Mouse (Mus musculus) heart, embryonic 11.5 days (tissue): ENCODE measurements around the gene Acer3. TPM values are rescaled to one million over a fixed set of nuclear protein-coding genes. Genes with fewer than 3 reads are reported as not detected.

Experiments used
- ATAC-seq: fragments of 200-750 bp; cut with Nextera tagmentation; replicated peaks from 2 replicates; pipeline ENCODE4 v1.8.0; 2017; ENCODE audit warnings: moderate library complexity; ENCODE audit not compliant: insufficient number of reproducible peaks, low FRiP score, low TSS enrichment
- H3K27ac ChIP-seq: fragments of 300-500 bp; sonication (generic); 2 replicates; pipeline ENCODE4 v1.5.1; 2014; ENCODE audit warnings: mild to moderate bottlenecking, low read depth, low read length
- H3K27me3 ChIP-seq: fragments of 300-500 bp; sonication (generic); 2 replicates; pipeline ENCODE4 v1.6.1; 2014; ENCODE audit warnings: mild to moderate bottlenecking, low read length, mixed read lengths; ENCODE audit not compliant: control insufficient read depth, insufficient read depth
- H3K36me3 ChIP-seq: fragments of 300-500 bp; sonication (generic); 2 replicates; pipeline ENCODE4 v1.6.1; 2014; ENCODE audit warnings: mild to moderate bottlenecking, low read length, moderate library complexity, mixed read lengths; ENCODE audit not compliant: control insufficient read depth, insufficient read depth
- H3K4me1 ChIP-seq: fragments of 300-500 bp; sonication (generic); 2 replicates; pipeline ENCODE4 v1.6.1; 2014; ENCODE audit warnings: low read length; ENCODE audit not compliant: control insufficient read depth, insufficient read depth
- H3K4me2 ChIP-seq: fragments of 300-500 bp; sonication (generic); 2 replicates; pipeline ENCODE4 v1.6.1; 2014; ENCODE audit warnings: mild to moderate bottlenecking, moderate library complexity
- H3K4me3 ChIP-seq: fragments of 300-500 bp; sonication (generic); 2 replicates; pipeline ENCODE4 v1.5.1; 2014; ENCODE audit warnings: low read depth, low read length
- H3K9ac ChIP-seq: fragments of 300-500 bp; sonication (generic); 2 replicates; pipeline ENCODE4 v1.6.1; 2014; ENCODE audit warnings: mild to moderate bottlenecking, low read depth, low read length, moderate library complexity
- H3K9me3 ChIP-seq: fragments of 300-500 bp; sonication (generic); replicated peaks from 2 replicates; pipeline ENCODE4 v1.6.1; 2016; ENCODE audit warnings: low read length; ENCODE audit not compliant: control insufficient read depth
- WGBS: fragments of 180-500 bp; shearing (Covaris S2); extraction: QIAGEN DNeasy Blood & Tissue Kit; methylation state at CpG from one replicate; pipeline ENCODE4 v1.1.7; 2014; ENCODE audit not compliant: insufficient replicate concordance; 5-methylcytosine and 5-hydroxymethylcytosine counted together
- polyA plus RNA-seq: library from polyadenylated mRNA; unstranded; fragments of >200 nt; fragmentation: Nextera tagmentation; extraction: Ambion mirVana; gene quantifications from 2 replicates; pipeline ENCODE4 v1.2.1, GENCODE M21; 2014

Acer3 gene
- polyA plus RNA-seq, 1 experiment from 2014 or later, result 23.8 TPM

DNA sequence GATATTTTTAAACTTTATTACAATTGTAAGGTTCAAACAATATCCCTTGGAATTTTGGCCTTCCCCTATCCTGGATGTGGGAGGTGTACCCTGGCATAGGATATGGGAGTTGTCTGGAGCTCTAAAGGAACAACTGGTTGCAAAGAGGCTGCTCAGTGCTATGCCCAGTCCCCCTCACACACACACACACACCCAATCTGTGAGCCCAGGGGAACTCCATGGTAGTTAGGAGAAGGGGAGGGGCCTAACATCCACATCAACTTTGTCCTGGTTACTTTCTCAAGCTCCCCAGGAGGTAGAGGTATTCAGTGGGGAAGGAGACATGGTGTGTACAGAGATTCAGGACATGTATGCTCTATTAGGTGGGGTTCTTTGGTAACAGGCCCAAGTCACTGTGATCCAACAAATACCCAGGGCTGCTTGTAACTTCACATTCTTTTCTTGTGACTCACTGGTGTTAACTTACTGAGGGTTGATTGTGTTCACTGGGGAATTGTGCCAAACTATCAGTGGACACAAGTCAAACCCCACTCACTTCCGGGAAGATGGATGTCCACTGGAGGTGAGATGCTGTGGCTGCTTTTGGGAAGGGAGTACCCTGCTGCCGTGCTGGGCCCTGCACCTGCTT, 9.5 kb upstream of the Acer3 start:
- Histone ChIP-seq H3K36me3 (no peaks in the 10 kb centered on the region), H3K4me3 (no peak overlapping the region), H3K4me1 (peaks cover 23% of the 10 kb centered on the region), H3K9ac (peak overlapping the region; percentile 22; the same call in 1 of the 2 replicates), H3K9me3 (no peaks in the 10 kb centered on the region), H3K27me3 (no peaks in the 10 kb centered on the region), H3K4me2 (no peak overlapping the region), H3K27ac (peak overlapping the region; percentile 69)
- WGBS, result 56% methylated on average over 2 of the region's 2 CpGs
- ATAC-seq, result peak; percentile 55

DNA sequence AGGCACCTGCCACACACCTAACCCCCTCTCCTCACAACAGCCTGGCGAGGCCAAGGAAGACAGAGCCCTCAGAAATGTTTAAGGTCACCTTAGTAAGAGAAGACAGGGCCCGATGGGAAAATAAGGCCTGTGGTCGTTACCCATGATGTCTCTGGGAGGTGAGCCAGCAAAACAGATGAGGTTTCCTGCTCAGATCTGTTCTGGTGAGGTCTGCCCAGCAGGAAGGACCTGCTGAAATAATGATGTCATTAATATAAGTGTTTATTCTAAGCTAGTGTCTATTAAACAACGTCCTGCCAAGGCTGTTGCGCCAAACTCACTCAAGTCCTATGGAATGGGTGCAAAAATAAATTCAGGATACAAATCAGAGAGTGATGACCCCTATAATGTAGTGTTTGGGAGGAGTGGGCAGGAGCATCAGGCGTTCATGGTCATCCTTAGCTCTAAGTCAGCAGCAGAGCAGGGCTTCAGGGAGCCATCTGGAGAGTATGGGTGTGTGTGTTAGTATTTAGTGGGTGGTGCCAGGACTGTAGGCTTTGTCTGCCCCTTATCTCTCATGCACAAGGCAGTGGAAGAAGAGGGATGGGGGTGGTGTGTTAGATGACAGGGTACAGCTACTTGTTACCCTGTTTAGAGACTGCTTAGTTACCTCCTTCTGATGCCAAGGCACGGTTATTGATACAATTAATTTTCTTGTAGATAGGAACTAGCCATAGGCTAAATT, 8.8 kb upstream of the Acer3 start:
- ATAC-seq, result peak; percentile 89
- no peaks in the 10 kb centered on the region for H3K27me3 ChIP-seq
- H3K4me2 ChIP-seq, result no peak overlapping the region
- no peak overlapping the region for H3K4me3 ChIP-seq
- peaks cover 23% of the 10 kb centered on the region for H3K4me1 ChIP-seq
- WGBS, result 71% methylated on average over 7 of the region's 7 CpGs
- peak overlapping the region; percentile 22; the same call in 1 of the 2 replicates for H3K9ac ChIP-seq
- no peaks in the 10 kb centered on the region for H3K9me3 ChIP-seq
- H3K36me3 ChIP-seq, result no peaks in the 10 kb centered on the region
- H3K27ac ChIP-seq, result peak overlapping the region; percentile 69

DNA sequence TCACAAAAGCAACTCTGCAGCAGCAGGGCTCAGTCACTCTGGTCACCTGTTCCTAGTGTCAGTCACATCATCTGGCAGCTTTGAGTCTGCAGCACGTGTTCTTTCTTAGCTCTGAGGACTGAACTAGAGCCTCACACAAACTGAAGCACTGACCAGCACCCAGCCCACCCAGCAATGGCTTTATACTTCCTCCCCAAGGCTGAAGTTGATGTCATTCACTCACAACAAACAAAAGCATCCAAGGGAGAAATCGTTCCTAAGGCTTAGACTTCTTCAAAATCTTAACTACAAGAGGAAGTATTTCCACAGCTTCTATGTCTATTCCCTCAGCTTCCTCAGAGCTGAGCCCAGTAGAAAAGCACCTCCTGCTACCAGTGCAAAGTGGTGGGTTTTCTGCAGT, 7.3 kb upstream of the Acer3 start:
- H3K36me3 ChIP-seq, result no peaks in the 10 kb centered on the region
- WGBS, result 53% methylated on average over 2 of the region's 2 CpGs
- no peak for ATAC-seq
- H3K9ac ChIP-seq, result no peak overlapping the region
- H3K4me3 ChIP-seq, result no peak overlapping the region
- H3K27ac ChIP-seq, result no peak overlapping the region
- no peaks in the 10 kb centered on the region for H3K27me3 ChIP-seq
- H3K9me3 ChIP-seq, result no peaks in the 10 kb centered on the region
- H3K4me1 ChIP-seq, result peaks cover 26% of the 10 kb centered on the region
- H3K4me2 ChIP-seq, result no peak overlapping the region

DNA sequence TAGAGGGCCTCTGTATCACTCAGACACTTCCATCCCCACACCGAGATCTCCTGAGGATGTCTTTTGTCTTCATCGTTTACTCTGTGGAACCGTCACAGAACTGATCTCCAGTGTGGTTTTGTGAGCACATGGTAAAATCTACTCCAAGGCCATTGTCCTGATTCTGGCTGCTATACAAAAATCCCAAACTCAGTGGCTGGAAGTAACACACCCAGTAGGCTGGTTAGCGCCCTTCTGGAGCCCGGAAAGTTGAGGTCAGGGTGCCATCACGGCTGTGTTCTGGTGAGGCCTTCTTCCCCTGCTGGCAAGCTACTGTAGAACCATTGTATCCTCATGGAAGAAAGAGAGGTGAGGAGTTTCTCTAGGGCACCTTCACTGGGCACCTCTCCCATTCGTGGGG, 5.0 kb upstream of the Acer3 start:
- no peak for ATAC-seq
- Histone ChIP-seq H3K36me3 (no peaks in the 10 kb centered on the region), H3K4me1 (peaks cover 19% of the 10 kb centered on the region), H3K9me3 (no peaks in the 10 kb centered on the region), H3K27me3 (no peaks in the 10 kb centered on the region), H3K9ac (no peak overlapping the region), H3K27ac (no peak overlapping the region), H3K4me2 (no peak overlapping the region), H3K4me3 (no peak overlapping the region)
- 86% methylated on average over 7 of the region's 7 CpGs for WGBS

DNA sequence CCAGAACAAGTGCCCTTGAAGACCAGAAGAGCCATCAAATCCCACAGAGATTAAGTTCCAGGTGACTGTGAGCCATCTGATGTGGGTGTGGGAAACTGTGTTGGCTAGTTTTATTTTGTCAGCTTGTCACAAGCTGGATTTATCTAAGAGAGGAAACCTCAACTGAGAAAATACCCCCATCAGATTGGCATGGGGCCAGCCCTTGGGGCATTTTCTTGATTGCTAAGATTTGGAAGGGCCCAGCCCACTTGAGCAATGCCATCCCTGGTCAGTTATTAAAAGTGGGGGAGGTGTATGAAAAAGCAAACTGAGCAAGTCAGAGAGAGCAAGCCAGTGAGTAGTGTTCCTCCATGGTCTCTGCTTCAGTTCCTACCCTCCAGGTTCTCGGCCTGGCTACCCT, 3.2 kb upstream of the Acer3 start:
- 83% methylated on average over 1 of the region's 1 CpGs for WGBS
- ATAC-seq, result no peak
- no peak overlapping the region for H3K4me2 ChIP-seq

DNA sequence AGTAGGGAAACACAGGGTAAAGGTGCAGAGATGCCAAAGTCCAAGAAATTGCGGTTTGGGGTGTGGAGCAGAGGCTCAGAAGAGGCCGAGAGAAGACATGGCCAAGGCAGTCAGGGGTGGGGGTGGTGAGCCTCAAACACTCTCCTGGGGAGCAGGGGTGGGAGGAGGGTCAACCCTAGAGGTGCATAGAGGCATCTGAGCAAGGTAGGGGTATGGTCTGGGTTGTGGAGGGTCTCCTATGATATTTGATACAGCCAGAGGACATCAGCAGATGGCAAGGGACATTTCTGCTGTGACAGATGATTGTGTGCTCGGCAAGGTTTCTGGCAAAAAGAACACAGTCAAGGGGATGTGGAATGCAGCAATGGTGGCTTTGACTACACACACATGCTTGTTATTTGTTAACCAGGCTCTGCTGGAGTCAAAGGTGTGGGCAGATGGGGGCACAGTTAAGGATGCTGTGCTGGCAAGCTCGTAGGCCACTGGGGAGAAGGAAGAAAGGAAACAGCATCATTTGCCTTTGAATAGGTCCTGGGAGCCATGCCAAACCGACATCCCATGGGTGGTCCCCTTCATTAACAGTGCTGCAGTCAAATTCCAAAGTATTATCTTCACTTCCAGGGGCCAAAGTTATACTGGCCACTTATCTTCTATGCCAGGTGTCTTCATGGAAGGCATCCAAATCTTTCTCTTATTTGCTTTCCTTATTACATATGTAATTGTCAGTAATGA, 2.4 kb upstream of the Acer3 start:
- Histone ChIP-seq H3K9ac (no peak overlapping the region), H3K4me1 (peaks cover 4% of the 10 kb centered on the region; the same call in 1 of the 2 replicates), H3K9me3 (no peaks in the 10 kb centered on the region), H3K27ac (no peak overlapping the region), H3K36me3 (no peaks in the 10 kb centered on the region), H3K4me2 (no peak overlapping the region), H3K27me3 (no peaks in the 10 kb centered on the region), H3K4me3 (no peak overlapping the region)
- ATAC-seq, result no peak
- 49% methylated on average over 5 of the region's 5 CpGs for WGBS

More for the DNA sequence above, 3.2 kb upstream of the Acer3 start:
- H3K9ac ChIP-seq, result no peak overlapping the region
- H3K27ac ChIP-seq, result no peak overlapping the region
- H3K36me3 ChIP-seq, result no peaks in the 10 kb centered on the region
- no peaks in the 10 kb centered on the region for H3K27me3 ChIP-seq
- H3K4me1 ChIP-seq, result peaks cover 4% of the 10 kb centered on the region; the same call in 1 of the 2 replicates
- no peaks in the 10 kb centered on the region for H3K9me3 ChIP-seq
- no peak overlapping the region for H3K4me3 ChIP-seq

DNA sequence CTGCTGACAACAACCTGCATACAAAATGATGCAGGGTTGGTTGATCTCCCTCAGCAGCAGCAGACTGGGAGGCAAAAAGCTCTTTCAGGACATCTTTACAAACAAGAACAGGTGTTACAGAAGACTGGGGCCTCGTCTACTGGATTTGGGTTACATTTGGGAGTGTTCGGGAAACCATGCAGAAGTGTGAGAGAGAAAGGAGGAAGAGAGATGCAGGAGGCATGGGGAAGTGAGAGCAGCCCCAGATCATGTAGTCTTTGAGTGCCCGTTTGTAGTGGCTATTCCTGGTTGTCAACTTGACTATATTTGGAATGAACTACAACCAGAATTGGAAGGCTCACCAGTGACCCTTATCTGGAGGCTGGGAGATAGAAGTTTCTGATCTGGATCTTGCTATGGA, 1.4 kb upstream of the Acer3 start:
- no peaks in the 10 kb centered on the region for H3K36me3 ChIP-seq
- no peak overlapping the region for H3K4me2 ChIP-seq
- no peak overlapping the region for H3K27ac ChIP-seq
- H3K27me3 ChIP-seq, result no peaks in the 10 kb centered on the region
- H3K4me1 ChIP-seq, result peaks cover 4% of the 10 kb centered on the region; the same call in 1 of the 2 replicates
- WGBS, result 65% methylated on average over 3 of the region's 3 CpGs
- H3K4me3 ChIP-seq, result no peak overlapping the region
- ATAC-seq, result no peak
- no peak overlapping the region for H3K9ac ChIP-seq
- H3K9me3 ChIP-seq, result no peaks in the 10 kb centered on the region

DNA sequence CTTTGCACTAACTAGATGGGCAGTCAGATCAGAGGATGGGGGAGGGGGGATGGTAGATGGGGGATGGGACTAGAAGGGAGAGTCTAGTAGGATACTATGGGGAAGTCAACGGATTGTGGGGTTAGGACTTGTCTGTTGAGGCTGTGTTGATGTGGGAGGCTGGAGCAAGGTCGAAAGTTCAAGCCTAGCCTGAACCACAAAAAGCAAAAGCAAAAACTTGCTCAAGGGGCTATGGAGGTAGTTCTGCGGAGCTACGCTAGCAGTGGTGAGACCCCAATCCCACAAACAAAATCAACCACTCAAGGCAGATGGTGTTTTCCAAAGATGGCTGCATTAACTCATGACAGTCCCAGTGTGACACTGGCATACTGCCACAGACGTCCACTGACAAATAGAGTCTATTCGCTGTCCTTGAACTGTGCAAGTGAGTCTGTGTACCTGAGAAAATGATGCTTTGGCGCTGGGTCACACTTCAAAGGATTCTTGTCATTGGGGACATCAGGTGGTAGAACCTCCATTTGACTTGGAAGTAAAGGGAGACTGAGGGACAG, 927 bp downstream of the Acer3 start:
- no peak overlapping the region for H3K4me3 ChIP-seq
- H3K36me3 ChIP-seq, result no peaks in the 10 kb centered on the region
- WGBS, result 81% methylated on average over 7 of the region's 7 CpGs
- no peak overlapping the region for H3K4me2 ChIP-seq
- no peak for ATAC-seq
- H3K9ac ChIP-seq, result no peak overlapping the region
- no peak overlapping the region for H3K27ac ChIP-seq
- no peaks in the 10 kb centered on the region for H3K27me3 ChIP-seq
- H3K9me3 ChIP-seq, result no peaks in the 10 kb centered on the region
- H3K4me1 ChIP-seq, result peaks cover 4% of the 10 kb centered on the region; the same call in 1 of the 2 replicates
